Mouse (Mus musculus) cortical plate, adult 2 months (tissue): Measurements from ENCODE around the gene Nlrc5.

Experiments
- CTCF ChIP-seq: fragments of 200-500 bp; IDR thresholded peaks from 2 replicates; pipeline ENCODE4 v1.5.1; 2011; ENCODE audit warnings: mild to moderate bottlenecking, control low read depth, low read length; ENCODE audit not compliant: insufficient read depth; ENCODE audit errors: extremely low read depth
- POLR2A ChIP-seq: fragments of 200-500 bp; IDR thresholded peaks from 2 replicates; pipeline ENCODE4 v1.6.1; 2011; ENCODE audit warnings: mild to moderate bottlenecking, low read length, control low read depth; ENCODE audit not compliant: insufficient read depth; ENCODE audit errors: extremely low read depth

DNA sequence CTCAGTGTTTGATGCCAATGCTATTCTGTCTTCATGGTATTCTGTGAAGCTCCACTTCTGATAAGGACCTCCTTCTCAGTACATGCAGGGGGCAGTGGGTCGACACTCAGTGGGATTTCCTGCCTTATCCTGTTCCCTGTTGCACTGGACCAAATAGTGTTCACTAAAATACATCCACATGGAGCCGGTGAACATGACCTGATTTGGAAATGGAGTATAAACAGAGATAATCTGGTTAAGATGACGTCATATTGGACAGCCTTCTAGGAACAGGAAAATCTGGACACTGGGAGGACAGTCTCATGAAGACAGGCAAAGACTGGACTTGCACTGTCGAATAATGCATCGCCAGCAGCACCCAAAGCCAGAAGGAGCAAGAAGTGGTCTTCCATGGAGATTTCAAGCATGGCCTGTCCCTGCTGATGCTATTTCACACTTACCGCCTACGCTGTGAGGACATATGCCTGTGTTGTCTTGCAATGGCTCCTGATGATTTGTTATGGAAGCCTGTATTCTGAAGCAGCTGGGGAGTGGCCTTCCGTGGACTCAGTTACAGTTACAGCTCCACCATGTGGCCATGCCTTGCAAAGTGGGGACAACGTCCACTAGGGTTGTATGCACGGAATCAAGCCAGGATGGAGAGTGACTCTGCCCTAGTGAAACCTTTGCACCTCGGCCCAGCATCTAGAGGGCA is 37.0 kb upstream of the Nlrc5 start:
- TF ChIP-seq POLR2A (no peak), CTCF (peak; percentile 79)
